Mouse (Mus musculus): ENCODE results near the gene Tnip3.

Gene Tnip3

GRCm38 (mm10) chr6:65537327-65537884 is 12.3 kb downstream of the Tnip3 start:
- Histone ChIP-seq H3K4me1 (replicated peaks; ENCODE audit: low read depth, low read length) (no peaks in the 10 kb centered on the region), H3K36me3 (ENCODE audit: insufficient read depth, low read length) (no peaks in the 10 kb centered on the region), H3K27me3 (ENCODE audit: insufficient read depth, low read length) (no peaks in the 10 kb centered on the region), H3K9me3 (ENCODE audit: low read length) (no peaks in the 10 kb centered on the region), H3K4me3 (replicated peaks; ENCODE audit: low read length) (no peak overlapping the region)
- no peak for TF ChIP-seq CTCF (conservative IDR thresholded peaks at IDR 0.05; ENCODE audit: low read length)
- no peak for TF ChIP-seq POU5F1 (IDR thresholded peaks at IDR 0.05; ENCODE audit: borderline replicate concordance, low read length)
- no peak for TF ChIP-seq NANOG (IDR thresholded peaks at IDR 0.05; ENCODE audit: borderline replicate concordance, low read length)

GRCm38 (mm10) chr6:65538022-65538652 is 13.0 kb downstream of the Tnip3 start:
- Histone ChIP-seq H3K27me3 (ENCODE audit: insufficient read depth, low read length) (no peaks in the 10 kb centered on the region), H3K9me3 (ENCODE audit: low read length) (no peaks in the 10 kb centered on the region), H3K4me1 (replicated peaks; ENCODE audit: low read depth, low read length) (no peaks in the 10 kb centered on the region), H3K4me3 (replicated peaks; ENCODE audit: low read length) (no peak overlapping the region), H3K36me3 (ENCODE audit: insufficient read depth, low read length) (no peaks in the 10 kb centered on the region)
- TF ChIP-seq CTCF (conservative IDR thresholded peaks at IDR 0.05; ENCODE audit: low read length) = no peak
- no peak for TF ChIP-seq POU5F1 (IDR thresholded peaks at IDR 0.05; ENCODE audit: borderline replicate concordance, low read length)
- TF ChIP-seq NANOG (IDR thresholded peaks at IDR 0.05; ENCODE audit: borderline replicate concordance, low read length) = no peak

DNA sequence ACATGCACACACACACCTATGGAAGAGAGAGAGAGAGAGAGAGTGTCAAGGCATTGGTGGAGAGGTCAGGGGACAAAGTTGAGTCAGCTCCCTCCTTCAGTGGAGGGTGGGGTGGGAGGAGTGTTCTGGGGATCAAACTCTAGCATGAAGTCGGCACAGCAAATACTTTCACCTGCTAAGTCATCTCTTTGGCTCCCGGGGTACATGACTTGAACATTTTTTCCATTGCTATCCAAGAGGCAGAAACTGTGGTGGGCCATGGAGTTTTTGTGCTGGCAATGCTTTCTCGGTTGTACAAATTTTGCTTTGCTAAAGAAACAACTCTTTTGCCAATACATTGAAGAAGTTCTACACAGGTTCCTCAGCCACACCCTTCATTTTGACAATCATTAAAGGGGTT is 13.8 kb downstream of the Tnip3 start:
- H3K9me3 ChIP-seq (ENCODE audit: low read length) = no peaks in the 10 kb centered on the region
- H3K27me3 ChIP-seq (ENCODE audit: insufficient read depth, low read length) = no peaks in the 10 kb centered on the region
- TF ChIP-seq CTCF (conservative IDR thresholded peaks at IDR 0.05; ENCODE audit: low read length) = no peak
- TF ChIP-seq POU5F1 (IDR thresholded peaks at IDR 0.05; ENCODE audit: borderline replicate concordance, low read length) = no peak
- TF ChIP-seq NANOG (IDR thresholded peaks at IDR 0.05; ENCODE audit: borderline replicate concordance, low read length) = no peak
- H3K36me3 ChIP-seq (ENCODE audit: insufficient read depth, low read length) = no peaks in the 10 kb centered on the region
- no peaks in the 10 kb centered on the region for H3K4me1 ChIP-seq (replicated peaks; ENCODE audit: low read depth, low read length)
- no peak overlapping the region for H3K4me3 ChIP-seq (replicated peaks; ENCODE audit: low read length)

DNA sequence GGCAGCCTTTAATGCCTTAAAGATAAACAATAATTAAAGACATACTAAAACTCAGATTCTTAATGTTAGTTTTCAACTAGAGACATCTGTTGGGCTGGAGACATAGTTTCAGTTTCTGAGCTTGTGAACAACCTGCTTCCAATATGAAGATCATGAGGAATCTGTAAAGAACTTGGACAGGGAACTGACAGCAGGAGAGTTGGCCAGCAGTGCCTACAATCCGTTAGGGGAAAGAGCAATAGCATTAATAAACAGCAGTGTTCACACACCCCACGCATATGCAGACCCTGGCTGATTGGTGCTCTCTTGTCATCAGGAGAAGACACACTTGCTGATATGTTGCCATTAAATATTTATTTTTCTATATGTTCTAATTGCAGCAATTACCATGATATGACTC is 15.0 kb downstream of the Tnip3 start:
- H3K4me3 ChIP-seq (replicated peaks; ENCODE audit: low read length) = no peak overlapping the region
- TF ChIP-seq NANOG (IDR thresholded peaks at IDR 0.05; ENCODE audit: borderline replicate concordance, low read length) (no peak), POU5F1 (IDR thresholded peaks at IDR 0.05; ENCODE audit: borderline replicate concordance, low read length) (no peak), CTCF (conservative IDR thresholded peaks at IDR 0.05; ENCODE audit: low read length) (no peak)
- no peaks in the 10 kb centered on the region for H3K27me3 ChIP-seq (ENCODE audit: insufficient read depth, low read length)
- no peaks in the 10 kb centered on the region for H3K9me3 ChIP-seq (ENCODE audit: low read length)
- H3K4me1 ChIP-seq (replicated peaks; ENCODE audit: low read depth, low read length) = no peaks in the 10 kb centered on the region
- no peaks in the 10 kb centered on the region for H3K36me3 ChIP-seq (ENCODE audit: insufficient read depth, low read length)

- Histone ChIP-seq H3K9me3 (ENCODE audit: low read length) (no peaks in the 10 kb centered on the region), H3K4me3 (replicated peaks; ENCODE audit: low read length) (no peak overlapping the region), H3K4me1 (replicated peaks; ENCODE audit: low read depth, low read length) (no peaks in the 10 kb centered on the region), H3K27me3 (ENCODE audit: insufficient read depth, low read length) (no peaks in the 10 kb centered on the region), H3K36me3 (ENCODE audit: insufficient read depth, low read length) (no peaks in the 10 kb centered on the region)
- no peak for TF ChIP-seq CTCF (conservative IDR thresholded peaks at IDR 0.05; ENCODE audit: low read length)
- TF ChIP-seq POU5F1 (IDR thresholded peaks at IDR 0.05; ENCODE audit: borderline replicate concordance, low read length) = no peak
- TF ChIP-seq NANOG (IDR thresholded peaks at IDR 0.05; ENCODE audit: borderline replicate concordance, low read length) = no peak
Measured at GRCm38 (mm10) chr6:65541094-65541493, 16.0 kb downstream of the Tnip3 start.

- no peaks in the 10 kb centered on the region for H3K4me1 ChIP-seq (replicated peaks; ENCODE audit: low read depth, low read length)
- no peaks in the 10 kb centered on the region; the same call in 1 of the 2 replicates for H3K9me3 ChIP-seq (ENCODE audit: low read length)
- TF ChIP-seq POU5F1 (IDR thresholded peaks at IDR 0.05; ENCODE audit: borderline replicate concordance, low read length) (no peak), CTCF (conservative IDR thresholded peaks at IDR 0.05; ENCODE audit: low read length) (no peak), NANOG (IDR thresholded peaks at IDR 0.05; ENCODE audit: borderline replicate concordance, low read length) (no peak)
- no peaks in the 10 kb centered on the region for H3K27me3 ChIP-seq (ENCODE audit: insufficient read depth, low read length)
- H3K4me3 ChIP-seq (replicated peaks; ENCODE audit: low read length) = no peak overlapping the region
- no peaks in the 10 kb centered on the region for H3K36me3 ChIP-seq (ENCODE audit: insufficient read depth, low read length)
Measured at GRCm38 (mm10) chr6:65542391-65542790, 17.3 kb downstream of the Tnip3 start.

DNA sequence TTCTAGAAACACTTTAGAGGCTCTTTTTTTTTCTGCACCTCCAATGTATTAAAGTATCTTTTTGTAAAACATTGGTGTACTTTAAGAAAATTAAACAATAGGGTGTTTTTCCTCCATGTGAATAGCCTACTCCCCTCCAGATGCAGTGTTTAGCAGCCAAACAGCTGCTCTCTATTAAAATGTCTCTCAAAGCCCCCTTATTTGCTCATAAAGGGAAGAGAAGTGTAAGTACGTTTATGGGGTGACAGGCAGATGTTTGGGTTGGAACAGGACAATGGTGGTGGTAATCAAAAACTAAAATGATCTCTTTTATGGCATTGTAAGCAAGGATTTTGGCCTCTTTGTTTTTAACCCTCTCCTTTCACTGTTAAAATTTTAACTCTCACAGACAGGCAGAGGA is 17.8 kb downstream of the Tnip3 start:
- Histone ChIP-seq H3K27me3 (ENCODE audit: insufficient read depth, low read length) (no peaks in the 10 kb centered on the region), H3K9me3 (ENCODE audit: low read length) (no peaks in the 10 kb centered on the region; the same call in 1 of the 2 replicates), H3K4me3 (replicated peaks; ENCODE audit: low read length) (no peak overlapping the region), H3K36me3 (ENCODE audit: insufficient read depth, low read length) (no peaks in the 10 kb centered on the region), H3K4me1 (replicated peaks; ENCODE audit: low read depth, low read length) (no peaks in the 10 kb centered on the region)
- no peak for TF ChIP-seq CTCF (conservative IDR thresholded peaks at IDR 0.05; ENCODE audit: low read length)
- no peak for TF ChIP-seq POU5F1 (IDR thresholded peaks at IDR 0.05; ENCODE audit: borderline replicate concordance, low read length)
- no peak for TF ChIP-seq NANOG (IDR thresholded peaks at IDR 0.05; ENCODE audit: borderline replicate concordance, low read length)

DNA sequence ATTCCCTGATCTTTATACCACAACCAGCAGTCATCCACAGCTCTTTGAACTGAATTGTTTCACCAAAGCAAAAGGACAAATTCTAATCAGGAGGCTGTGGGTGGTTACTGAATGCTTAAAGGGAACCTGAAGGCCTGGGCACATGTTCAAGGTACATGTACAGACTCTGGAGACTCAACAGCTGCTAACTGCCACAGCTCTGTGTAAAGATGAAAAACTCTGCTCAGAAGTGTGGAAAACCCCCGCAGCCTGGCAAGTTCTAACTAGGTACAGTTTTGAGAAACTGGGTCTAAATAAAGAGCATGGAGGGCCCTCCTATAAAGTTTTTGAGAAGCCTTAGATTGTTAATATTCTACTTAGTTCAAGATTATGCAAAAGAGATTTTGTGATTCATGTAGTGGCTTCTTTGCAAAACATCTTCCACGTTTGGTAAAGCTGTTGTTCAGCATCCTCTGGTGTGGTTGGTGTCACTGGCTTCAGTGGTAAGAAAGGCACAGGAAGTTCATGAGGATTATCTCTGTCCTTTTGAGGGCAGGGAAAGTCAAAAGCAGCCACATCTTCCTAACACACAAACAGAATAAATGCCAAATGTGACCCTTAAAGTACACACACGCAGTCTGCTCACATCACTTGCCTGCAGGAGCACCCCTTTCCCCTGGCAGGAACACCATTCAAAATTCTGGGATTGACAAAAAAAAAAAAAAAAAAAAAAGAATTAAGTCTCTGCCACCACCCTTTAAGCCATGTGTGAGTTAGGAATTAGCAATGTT is 39.0 kb downstream of the Tnip3 start:
- Histone ChIP-seq H3K4me3 (replicated peaks; ENCODE audit: low read length) (no peak overlapping the region), H3K4me1 (replicated peaks; ENCODE audit: low read depth, low read length) (no peaks in the 10 kb centered on the region), H3K9me3 (ENCODE audit: low read length) (peaks cover 11% of the 10 kb centered on the region), H3K27me3 (ENCODE audit: insufficient read depth, low read length) (no peaks in the 10 kb centered on the region), H3K36me3 (ENCODE audit: insufficient read depth, low read length) (no peaks in the 10 kb centered on the region)
- TF ChIP-seq NANOG (IDR thresholded peaks at IDR 0.05; ENCODE audit: borderline replicate concordance, low read length) (no peak), CTCF (conservative IDR thresholded peaks at IDR 0.05; ENCODE audit: low read length) (no peak), POU5F1 (IDR thresholded peaks at IDR 0.05; ENCODE audit: borderline replicate concordance, low read length) (no peak)
